Mouse (Mus musculus): ENCODE measurements around the gene Csnk1g1. TPM values are rescaled to one million over a fixed set of nuclear protein-coding genes. Genes with fewer than 3 reads are reported as not detected.

Csnk1g1 gene
- total and polyA plus RNA-seq, 2 experiments: 1.6 to 5.3 TPM

GRCm38 (mm10) chr9:66053620-66054019, 144.9 kb downstream of the Csnk1g1 start:
- Histone ChIP-seq H3K27me3 (ENCODE audit: control insufficient read depth, insufficient read depth, low read length) (no peaks in the 10 kb centered on the region), H3K4me1 (ENCODE audit: control insufficient read depth, insufficient read depth, low read length) (no peaks in the 10 kb centered on the region), H3K27ac (replicated peaks; ENCODE audit: insufficient read depth, low read depth, low read length) (no peak overlapping the region), H3K9ac (ENCODE audit: low read depth, low read length) (no peak overlapping the region), H3K79me2 (ENCODE audit: control insufficient read depth, insufficient read depth, low read length) (no peaks in the 10 kb centered on the region), H3K36me3 (ENCODE audit: control insufficient read depth, insufficient read depth, low read length) (no peaks in the 10 kb centered on the region), H3K4me3 (ENCODE audit: insufficient read depth, low read depth, low read length) (no peak overlapping the region)
- 71% methylated on average over 1 of the region's 1 CpGs for WGBS
- no peak for DNase-seq (ENCODE audit: extremely low read depth, low read depth, low spot score)
- TF ChIP-seq POLR2A (IDR thresholded peaks at IDR 0.05; ENCODE audit: extremely low read depth, insufficient read depth, low read length): no peak
- no peak for TF ChIP-seq CTCF (IDR thresholded peaks at IDR 0.05; ENCODE audit: low read depth, low read length)

- peaks cover 11% of the 10 kb centered on the region; the same call in 1 of the 2 replicates for H3K79me2 ChIP-seq (ENCODE audit: control insufficient read depth, insufficient read depth, low read length)
- WGBS: under 1% methylated on average over 51 of the region's 51 CpGs
Measured at GRCm38 (mm10) chr9:66059583-66060307, 151.0 kb downstream of the Csnk1g1 start, which contains the start of gene Ppib. TSS of gene Ppib (plus strand) at chr9:66060222.

GRCm38 (mm10) chr9:66060308-66060647, 151.6 kb downstream of the Csnk1g1 start:
- whole genome bisulfite sequencing: under 1% methylated on average over 20 of the region's 20 CpGs
- DNase-seq (ENCODE audit: extremely low read depth, low read depth, low spot score): no peak
- Histone ChIP-seq H3K9ac (ENCODE audit: low read depth, low read length) (peak overlapping the region; percentile 95), H3K4me3 (ENCODE audit: insufficient read depth, low read depth, low read length) (peak overlapping the region; percentile 96), H3K36me3 (ENCODE audit: control insufficient read depth, insufficient read depth, low read length) (peaks cover 23% of the 10 kb centered on the region), H3K27me3 (ENCODE audit: control insufficient read depth, insufficient read depth, low read length) (no peaks in the 10 kb centered on the region), H3K4me1 (ENCODE audit: control insufficient read depth, insufficient read depth, low read length) (peaks cover 11% of the 10 kb centered on the region), H3K27ac (replicated peaks; ENCODE audit: insufficient read depth, low read depth, low read length) (peak overlapping the region; percentile 84), H3K79me2 (ENCODE audit: control insufficient read depth, insufficient read depth, low read length) (peaks cover 11% of the 10 kb centered on the region; the same call in 1 of the 2 replicates)
- no peak for TF ChIP-seq POLR2A (IDR thresholded peaks at IDR 0.05; ENCODE audit: extremely low read depth, insufficient read depth, low read length)
- TF ChIP-seq CTCF (IDR thresholded peaks at IDR 0.05; ENCODE audit: low read depth, low read length): no peak

More at GRCm38 (mm10) chr9:66059583-66060307, 151.0 kb downstream of the Csnk1g1 start, which contains the start of gene Ppib:
- Histone ChIP-seq H3K4me3 (ENCODE audit: insufficient read depth, low read depth, low read length) (peak within 1 kb of the TSS; percentile 96), H3K36me3 (ENCODE audit: control insufficient read depth, insufficient read depth, low read length) (peaks cover 21% of the 10 kb centered on the region), H3K27ac (replicated peaks; ENCODE audit: insufficient read depth, low read depth, low read length) (peak within 1 kb of the TSS; percentile 84), H3K27me3 (ENCODE audit: control insufficient read depth, insufficient read depth, low read length) (no peaks in the 10 kb centered on the region), H3K9ac (ENCODE audit: low read depth, low read length) (peak within 1 kb of the TSS; percentile 95), H3K4me1 (ENCODE audit: control insufficient read depth, insufficient read depth, low read length) (peaks cover 11% of the 10 kb centered on the region)
- DNase-seq (ENCODE audit: extremely low read depth, low read depth, low spot score): peak; percentile 88
- peak; percentile 89 for TF ChIP-seq POLR2A (IDR thresholded peaks at IDR 0.05; ENCODE audit: extremely low read depth, insufficient read depth, low read length)
- TF ChIP-seq CTCF (IDR thresholded peaks at IDR 0.05; ENCODE audit: low read depth, low read length): no peak

GRCm38 (mm10) chr9:66060986-66061385, 152.3 kb downstream of the Csnk1g1 start:
- TF ChIP-seq CTCF (IDR thresholded peaks at IDR 0.05; ENCODE audit: low read depth, low read length): no peak
- TF ChIP-seq POLR2A (IDR thresholded peaks at IDR 0.05; ENCODE audit: extremely low read depth, insufficient read depth, low read length): no peak
- Histone ChIP-seq H3K9ac (ENCODE audit: low read depth, low read length) (peak overlapping the region; percentile 47), H3K27ac (replicated peaks; ENCODE audit: insufficient read depth, low read depth, low read length) (peak overlapping the region; percentile 57), H3K4me3 (ENCODE audit: insufficient read depth, low read depth, low read length) (peak overlapping the region; percentile 49), H3K27me3 (ENCODE audit: control insufficient read depth, insufficient read depth, low read length) (no peaks in the 10 kb centered on the region), H3K4me1 (ENCODE audit: control insufficient read depth, insufficient read depth, low read length) (peaks cover 11% of the 10 kb centered on the region), H3K36me3 (ENCODE audit: control insufficient read depth, insufficient read depth, low read length) (peaks cover 28% of the 10 kb centered on the region), H3K79me2 (ENCODE audit: control insufficient read depth, insufficient read depth, low read length) (peaks cover 11% of the 10 kb centered on the region; the same call in 1 of the 2 replicates)
- WGBS: 8% methylated on average over 4 of the region's 4 CpGs
- no peak for DNase-seq (ENCODE audit: extremely low read depth, low read depth, low spot score)

- TF ChIP-seq POLR2A (IDR thresholded peaks at IDR 0.05; ENCODE audit: extremely low read depth, insufficient read depth, low read length) (no peak), CTCF (IDR thresholded peaks at IDR 0.05; ENCODE audit: low read depth, low read length) (no peak)
- 37% methylated on average over 3 of the region's 3 CpGs for WGBS
- peaks cover 11% of the 10 kb centered on the region for H3K4me1 ChIP-seq (ENCODE audit: control insufficient read depth, insufficient read depth, low read length)
- peaks cover 28% of the 10 kb centered on the region for H3K36me3 ChIP-seq (ENCODE audit: control insufficient read depth, insufficient read depth, low read length)
- H3K9ac ChIP-seq (ENCODE audit: low read depth, low read length): peak overlapping the region; percentile 36; the same call in 1 of the 2 replicates
- DNase-seq (ENCODE audit: extremely low read depth, low read depth, low spot score): peak; percentile 51
- peak overlapping the region; percentile 39; the same call in 1 of the 2 replicates for H3K27ac ChIP-seq (replicated peaks; ENCODE audit: insufficient read depth, low read depth, low read length)
- peaks cover 11% of the 10 kb centered on the region; the same call in 1 of the 2 replicates for H3K79me2 ChIP-seq (ENCODE audit: control insufficient read depth, insufficient read depth, low read length)
- H3K27me3 ChIP-seq (ENCODE audit: control insufficient read depth, insufficient read depth, low read length): no peaks in the 10 kb centered on the region
- H3K4me3 ChIP-seq (ENCODE audit: insufficient read depth, low read depth, low read length): peak overlapping the region; percentile 14; the same call in 1 of the 2 replicates
Measured at GRCm38 (mm10) chr9:66061656-66062055, 152.9 kb downstream of the Csnk1g1 start.

GRCm38 (mm10) chr9:66063446-66063845, 154.7 kb downstream of the Csnk1g1 start:
- Histone ChIP-seq H3K9ac (ENCODE audit: low read depth, low read length) (no peak overlapping the region), H3K79me2 (ENCODE audit: control insufficient read depth, insufficient read depth, low read length) (peaks cover 11% of the 10 kb centered on the region; the same call in 1 of the 2 replicates), H3K36me3 (ENCODE audit: control insufficient read depth, insufficient read depth, low read length) (peaks cover 28% of the 10 kb centered on the region), H3K27me3 (ENCODE audit: control insufficient read depth, insufficient read depth, low read length) (no peaks in the 10 kb centered on the region), H3K4me3 (ENCODE audit: insufficient read depth, low read depth, low read length) (no peak overlapping the region), H3K27ac (replicated peaks; ENCODE audit: insufficient read depth, low read depth, low read length) (no peak overlapping the region), H3K4me1 (ENCODE audit: control insufficient read depth, insufficient read depth, low read length) (peaks cover 11% of the 10 kb centered on the region)
- no peak for TF ChIP-seq CTCF (IDR thresholded peaks at IDR 0.05; ENCODE audit: low read depth, low read length)
- TF ChIP-seq POLR2A (IDR thresholded peaks at IDR 0.05; ENCODE audit: extremely low read depth, insufficient read depth, low read length): no peak
- no peak for DNase-seq (ENCODE audit: extremely low read depth, low read depth, low spot score)
- 91% methylated on average over 3 of the region's 3 CpGs for WGBS
